16 mouse cellular contexts compared by ENCODE assay signal in the genomic region with DNA sequence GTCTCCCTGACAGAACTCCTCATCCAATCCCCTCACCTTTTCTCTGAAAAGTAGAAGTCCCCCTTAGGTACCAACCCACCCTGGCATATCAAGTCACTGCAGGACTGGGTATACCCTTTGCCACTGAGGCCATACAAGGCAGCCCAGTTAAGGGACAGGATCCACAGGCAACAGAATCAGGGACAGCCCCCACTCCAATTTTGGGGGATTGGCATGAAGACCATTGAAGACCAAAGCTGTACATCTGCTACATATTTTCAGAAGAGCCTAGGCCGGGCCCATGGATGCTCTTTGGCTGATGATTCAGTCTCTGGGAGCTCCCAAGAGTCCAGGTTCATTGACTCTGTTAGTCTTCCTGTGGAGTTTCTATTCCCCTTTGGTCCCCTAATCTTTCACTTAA.
"Had no signal": no experiment of that assay in that cellular context is flagged by ENCODE, and none has a peak within 500 bp of the region (broad histone marks: within the 10 kb centered on the region; RNA-seq: fewer than 3 reads in every experiment).

No protein-coding gene starts in this region.

- H3K4me1 ChIP-seq: neural tube, embryonic 13.5 days; neural tube, embryonic 15.5 days; stomach, embryonic 15.5 days had no signal

- H3K4me3 ChIP-seq: neural tube, embryonic 13.5 days; neural tube, embryonic 15.5 days; stomach, embryonic 15.5 days had no signal

- H3K27ac ChIP-seq: neural tube, embryonic 13.5 days; neural tube, embryonic 15.5 days; stomach, embryonic 15.5 days; stomach, postnatal 0 days had no signal

- DNase-seq: retina, postnatal 1 day; right cerebral cortex, adult 18-20 months; right cerebral cortex, postnatal 14 days; right cerebral cortex, postnatal 25 days; right cerebral cortex, postnatal 4 days; spleen, adult 18-20 months; thymus, adult 18-20 months; thymus, adult 2 months; thymus, postnatal 14 days; thymus, postnatal 25 days; thymus, postnatal 36 days; thymus, postnatal 4 days had no signal

- H3K27me3 ChIP-seq: neural tube, embryonic 13.5 days; neural tube, embryonic 15.5 days; stomach, embryonic 15.5 days had no signal

- H3K36me3 ChIP-seq: neural tube, embryonic 13.5 days; neural tube, embryonic 15.5 days; stomach, embryonic 15.5 days had no signal

- H3K9me3 ChIP-seq: neural tube, embryonic 13.5 days; neural tube, embryonic 15.5 days; stomach, embryonic 15.5 days had no signal
